Mouse (Mus musculus) activated CD4-positive, CD25-positive, alpha-beta regulatory T cell, adult 4 months (primary cell): ENCODE data around the gene Epha3. TPM values are rescaled to one million over a fixed set of nuclear protein-coding genes. Genes with fewer than 3 reads are reported as not detected.

Experiments
- ATAC-seq: one replicate; pipeline ENCODE4 v1.8.0; 2017
- polyA plus RNA-seq, 2 experiments: library from polyadenylated mRNA; unstranded; fragments of 100-300 nt; shearing (Covaris generic); gene quantifications; one replicate each; pipeline ENCODE4 v1.2.1; 2017

The Epha3 gene
- polyA plus RNA-seq = 1 to 10 TPM in 1 of 2 experiments, under 1 TPM in 1; 0.57 to 1.2 TPM

GRCm38 (mm10) chr16:63863913-63864330 is at the start of gene Epha3:
Gene Epha3, minus strand, starts transcription at chr16:63864175.
- peak; percentile 81 for ATAC-seq

GRCm38 (mm10) chr16:63903425-63903824 is 39.5 kb upstream of the Epha3 start:
- no peak for ATAC-seq

GRCm38 (mm10) chr16:63881190-63881589 is 17.2 kb upstream of the Epha3 start:
- no peak for ATAC-seq

- ATAC-seq = peak; percentile 67
Observed at GRCm38 (mm10) chr16:63872313-63872712, 8.3 kb upstream of the Epha3 start.

GRCm38 (mm10) chr16:63864463-63864976 is 545 bp upstream of the Epha3 start:
- ATAC-seq = no peak

GRCm38 (mm10) chr16:63863181-63863580 is 794 bp downstream of the Epha3 start:
- no peak for ATAC-seq

- no peak for ATAC-seq
Observed at GRCm38 (mm10) chr16:63857561-63857960, 6.4 kb downstream of the Epha3 start.

GRCm38 (mm10) chr16:63856658-63857552 is 7.1 kb downstream of the Epha3 start:
- ATAC-seq = no peak

GRCm38 (mm10) chr16:63850297-63850696 is 13.7 kb downstream of the Epha3 start:
- ATAC-seq = peak; percentile 71

- no peak for ATAC-seq
Observed at GRCm38 (mm10) chr16:63842911-63843310, 21.1 kb downstream of the Epha3 start.

GRCm38 (mm10) chr16:63837466-63837865 is 26.5 kb downstream of the Epha3 start:
- ATAC-seq = no peak

GRCm38 (mm10) chr16:63821164-63821563 is 42.8 kb downstream of the Epha3 start:
- no peak for ATAC-seq

- no peak for ATAC-seq
Observed at GRCm38 (mm10) chr16:63817606-63818005, 46.4 kb downstream of the Epha3 start.

GRCm38 (mm10) chr16:63816672-63817071 is 47.3 kb downstream of the Epha3 start:
- ATAC-seq = no peak

GRCm38 (mm10) chr16:63809871-63810270 is 54.1 kb downstream of the Epha3 start:
- no peak for ATAC-seq

- ATAC-seq = no peak
Observed at GRCm38 (mm10) chr16:63808991-63809390, 55.0 kb downstream of the Epha3 start.

- ATAC-seq = no peak
Observed at GRCm38 (mm10) chr16:63806437-63807129, 57.4 kb downstream of the Epha3 start.

- ATAC-seq = no peak
Observed at GRCm38 (mm10) chr16:63806025-63806424, 58.0 kb downstream of the Epha3 start.

- ATAC-seq = no peak
Observed at GRCm38 (mm10) chr16:63801436-63801835, 62.5 kb downstream of the Epha3 start.

GRCm38 (mm10) chr16:63798341-63798740 is 65.6 kb downstream of the Epha3 start:
- ATAC-seq = no peak

- no peak for ATAC-seq
Observed at GRCm38 (mm10) chr16:63794292-63794691, 69.7 kb downstream of the Epha3 start.

- no peak for ATAC-seq
Observed at GRCm38 (mm10) chr16:63793805-63794204, 70.2 kb downstream of the Epha3 start.

- ATAC-seq = no peak
Observed at GRCm38 (mm10) chr16:63792084-63792483, 71.9 kb downstream of the Epha3 start.
